Mouse (Mus musculus) C2C12 (cell line): ENCODE results near the gene Ildr1. TPM values are rescaled to one million over a fixed set of nuclear protein-coding genes. Genes with fewer than 3 reads are reported as not detected.

Experiments used
- H3K27me3 ChIP-seq: one replicate; pipeline ENCODE4 v1.6.1; 2011; ENCODE audit not compliant: control insufficient read depth, insufficient read depth, insufficient read length
- H3K36me3 ChIP-seq: one replicate; pipeline ENCODE4 v1.6.1; 2011; ENCODE audit not compliant: control insufficient read depth, insufficient read depth
- H3K4me3 ChIP-seq: one replicate; pipeline ENCODE4 v1.5.1; 2011; ENCODE audit warnings: mild to moderate bottlenecking, control low read depth; ENCODE audit not compliant: poor library complexity, insufficient read depth, severe bottlenecking
- H3K79me2 ChIP-seq: one replicate; pipeline ENCODE4 v1.6.1; 2011; ENCODE audit not compliant: control insufficient read depth, insufficient read depth
- H3K79me3 ChIP-seq: one replicate; pipeline ENCODE4 v1.6.1; 2011; ENCODE audit warnings: low read depth, control low read depth
- H3ac ChIP-seq: one replicate; pipeline ENCODE3; 2011; ENCODE audit warnings: low read depth; ENCODE audit not compliant: control insufficient read depth, insufficient read length
- CEBPB ChIP-seq: IDR thresholded peaks from one replicate; pipeline ENCODE4 v1.6.1; 2011; ENCODE audit warnings: low read depth, mild to moderate bottlenecking, control low read depth, moderate library complexity
- CTCF ChIP-seq: IDR thresholded peaks from one replicate; pipeline ENCODE4 v1.5.1; 2011; ENCODE audit not compliant: control insufficient read depth, insufficient read depth, insufficient read length
- FOSL1 ChIP-seq: IDR thresholded peaks from one replicate; pipeline ENCODE4 v1.8.0; 2011; ENCODE audit warnings: mild to moderate bottlenecking, low read length; ENCODE audit not compliant: poor library complexity, insufficient read depth, severe bottlenecking
- MAX ChIP-seq: IDR thresholded peaks from one replicate; pipeline ENCODE4 v1.6.1; 2011; ENCODE audit warnings: mild to moderate bottlenecking, control low read depth
- MYOD1 ChIP-seq: IDR thresholded peaks from one replicate; pipeline ENCODE4 v1.6.1; 2011; ENCODE audit warnings: low read depth; ENCODE audit not compliant: control insufficient read depth, insufficient read length
- MYOG ChIP-seq: IDR thresholded peaks from one replicate; pipeline ENCODE4 v1.6.1; 2011; ENCODE audit not compliant: control insufficient read depth, insufficient read length; ENCODE audit errors: extremely low read depth
- USF1 ChIP-seq: IDR thresholded peaks from one replicate; pipeline ENCODE4 v1.6.1; 2011; ENCODE audit warnings: low read depth, mild to moderate bottlenecking, control low read depth, moderate library complexity
- polyA plus RNA-seq: library from polyadenylated mRNA; unstranded; fragments of >200 nt; fragmentation: generic; extraction: Trizol; gene quantifications from one replicate; pipeline ENCODE4 v1.2.1, GENCODE M21; 2012; ENCODE audit warnings: missing spikeins

The Ildr1 gene
- polyA plus RNA-seq, 1 experiment, result not detected

- no peak for TF ChIP-seq FOSL1
- no peak for TF ChIP-seq MAX
- TF ChIP-seq USF1, result no peak
- no peak for TF ChIP-seq MYOD1
- TF ChIP-seq CEBPB, result no peak
- no peak for TF ChIP-seq MYOG
- no peaks in the 10 kb centered on the region for H3K79me2 ChIP-seq
- no peaks in the 10 kb centered on the region for H3K79me3 ChIP-seq
- H3K27me3 ChIP-seq, result no peaks in the 10 kb centered on the region
- H3K36me3 ChIP-seq, result no peaks in the 10 kb centered on the region
- H3K4me3 ChIP-seq, result no peak overlapping the region
- no peak overlapping the region for H3ac ChIP-seq
These were observed 15.0 kb downstream of the Ildr1 start for GRCm38 (mm10) chr16:36708751-36709150.

- Histone ChIP-seq H3K4me3 (no peak overlapping the region), H3K79me3 (no peaks in the 10 kb centered on the region), H3K27me3 (no peaks in the 10 kb centered on the region), H3K79me2 (no peaks in the 10 kb centered on the region), H3ac (no peak overlapping the region), H3K36me3 (no peaks in the 10 kb centered on the region)
- TF ChIP-seq MYOD1 (no peak), MAX (no peak), CTCF (no peak), CEBPB (no peak), FOSL1 (no peak), MYOG (no peak), USF1 (no peak)
These were observed 15.6 kb downstream of the Ildr1 start for GRCm38 (mm10) chr16:36709405-36709804.

GRCm38 (mm10) chr16:36710794-36711193, 17.0 kb downstream of the Ildr1 start:
- no peak for TF ChIP-seq CTCF
- TF ChIP-seq USF1, result no peak
- no peak for TF ChIP-seq FOSL1
- no peak for TF ChIP-seq MYOG
- no peak for TF ChIP-seq MYOD1
- TF ChIP-seq MAX, result no peak
- no peak for TF ChIP-seq CEBPB
- H3ac ChIP-seq, result no peak overlapping the region
- H3K79me2 ChIP-seq, result no peaks in the 10 kb centered on the region
- H3K36me3 ChIP-seq, result no peaks in the 10 kb centered on the region
- H3K27me3 ChIP-seq, result no peaks in the 10 kb centered on the region
- no peaks in the 10 kb centered on the region for H3K79me3 ChIP-seq
- H3K4me3 ChIP-seq, result no peak overlapping the region

GRCm38 (mm10) chr16:36711760-36712159, 18.0 kb downstream of the Ildr1 start:
- no peak for TF ChIP-seq CTCF
- TF ChIP-seq USF1, result no peak
- TF ChIP-seq MYOG, result no peak
- TF ChIP-seq MYOD1, result no peak
- no peak for TF ChIP-seq MAX
- no peak for TF ChIP-seq FOSL1
- no peak for TF ChIP-seq CEBPB

GRCm38 (mm10) chr16:36717481-36717880, 23.7 kb downstream of the Ildr1 start:
- Histone ChIP-seq H3K79me3 (no peaks in the 10 kb centered on the region), H3K36me3 (no peaks in the 10 kb centered on the region), H3K27me3 (peaks cover 6% of the 10 kb centered on the region), H3K79me2 (no peaks in the 10 kb centered on the region), H3K4me3 (no peak overlapping the region), H3ac (no peak overlapping the region)
- TF ChIP-seq CTCF, result no peak
- no peak for TF ChIP-seq MYOD1
- TF ChIP-seq FOSL1, result no peak
- no peak for TF ChIP-seq USF1
- TF ChIP-seq MAX, result no peak
- no peak for TF ChIP-seq CEBPB
- no peak for TF ChIP-seq MYOG

More at GRCm38 (mm10) chr16:36711760-36712159, 18.0 kb downstream of the Ildr1 start:
- Histone ChIP-seq H3K4me3 (no peak overlapping the region), H3K36me3 (no peaks in the 10 kb centered on the region), H3K79me2 (no peaks in the 10 kb centered on the region), H3K79me3 (no peaks in the 10 kb centered on the region), H3ac (no peak overlapping the region), H3K27me3 (no peaks in the 10 kb centered on the region)

GRCm38 (mm10) chr16:36718637-36719036, 24.9 kb downstream of the Ildr1 start:
- no peak overlapping the region for H3ac ChIP-seq

More at GRCm38 (mm10) chr16:36718637-36719036, 24.9 kb downstream of the Ildr1 start:
- H3K79me3 ChIP-seq, result no peaks in the 10 kb centered on the region
- H3K79me2 ChIP-seq, result no peaks in the 10 kb centered on the region
- TF ChIP-seq FOSL1, result no peak
- no peak for TF ChIP-seq CEBPB
- no peak for TF ChIP-seq MYOD1
- TF ChIP-seq CTCF, result no peak
- TF ChIP-seq MYOG, result no peak
- TF ChIP-seq MAX, result no peak
- TF ChIP-seq USF1, result no peak
- peaks cover 6% of the 10 kb centered on the region for H3K27me3 ChIP-seq
- H3K36me3 ChIP-seq, result no peaks in the 10 kb centered on the region
- H3K4me3 ChIP-seq, result no peak overlapping the region
